Mouse (Mus musculus) lung, embryonic 14.5 days (tissue): ENCODE measurements around the gene Ntn3. TPM values are rescaled to one million over a fixed set of nuclear protein-coding genes. Genes with fewer than 3 reads are reported as not detected.

Source experiments
- ATAC-seq: fragments of 200-750 bp; cut with Nextera tagmentation; 2 replicates; pipeline ENCODE4 v1.8.0; 2017; ENCODE audit warnings: mild to moderate bottlenecking, moderate TSS enrichment, moderate library complexity; ENCODE audit not compliant: insufficient read depth
- DNase-seq: peaks from one replicate; pipeline ENCODE4 v3.0.0-alpha.2; 2015
- H3K27ac ChIP-seq: fragments of 300-500 bp; sonication (generic); 2 replicates; pipeline ENCODE4 v1.5.1; 2014; ENCODE audit warnings: low read depth, mild to moderate bottlenecking, moderate library complexity
- H3K27me3 ChIP-seq: fragments of 300-500 bp; sonication (generic); 2 replicates; pipeline ENCODE4 v1.6.1; 2014; ENCODE audit warnings: low read length, control low read depth; ENCODE audit not compliant: insufficient read depth
- H3K36me3 ChIP-seq: fragments of 300-500 bp; sonication (generic); 2 replicates; pipeline ENCODE4 v1.6.1; 2014; ENCODE audit warnings: control low read depth; ENCODE audit not compliant: insufficient read depth
- H3K4me1 ChIP-seq: fragments of 300-500 bp; sonication (generic); 2 replicates; pipeline ENCODE4 v1.6.1; 2014; ENCODE audit warnings: antibody characterized with exemption, control low read depth; ENCODE audit not compliant: insufficient read depth
- H3K4me2 ChIP-seq: fragments of 300-500 bp; sonication (generic); 2 replicates; pipeline ENCODE4 v1.6.1; 2014; ENCODE audit warnings: mild to moderate bottlenecking
- H3K4me3 ChIP-seq: fragments of 300-500 bp; sonication (generic); 2 replicates; pipeline ENCODE4 v1.5.1; 2014; ENCODE audit warnings: low read depth, low read length
- H3K9ac ChIP-seq: fragments of 300-500 bp; sonication (generic); 2 replicates; pipeline ENCODE4 v1.6.1; 2014
- H3K9me3 ChIP-seq: fragments of 300-500 bp; sonication (generic); 2 replicates; pipeline ENCODE4 v1.6.1; 2016; ENCODE audit warnings: low read depth, low read length, control low read depth
- CTCF ChIP-seq: IDR thresholded peaks from 2 replicates; pipeline ENCODE4 v1.5.1; 2016; ENCODE audit warnings: antibody characterized with exemption, low read depth
- WGBS: fragments of 180-500 bp; shearing (Covaris S2); extraction: QIAGEN DNeasy Blood & Tissue Kit; methylation state at CpG from one replicate; pipeline ENCODE4 v1.1.7; 2014; 5-methylcytosine and 5-hydroxymethylcytosine counted together
- polyA plus RNA-seq: library from polyadenylated mRNA; unstranded; fragments of >200 nt; fragmentation: Nextera tagmentation; extraction: Ambion mirVana; gene quantifications from 2 replicates; pipeline ENCODE4 v1.2.1, GENCODE M21; 2014

Gene Ntn3
- polyA plus RNA-seq, 1 experiment from 2014 or later: 10.3 TPM

- Histone ChIP-seq H3K4me2 (peak overlapping the region; percentile 81), H3K36me3 (peaks cover 28% of the 10 kb centered on the region), H3K9ac (peak overlapping the region; percentile 84), H3K9me3 (no peaks in the 10 kb centered on the region), H3K27ac (peak overlapping the region; percentile 96), H3K4me3 (peak overlapping the region; percentile 85), H3K4me1 (peaks cover 9% of the 10 kb centered on the region; the same call in 1 of the 2 replicates), H3K27me3 (no peaks in the 10 kb centered on the region)
- 1% methylated on average over 41 of the region's 41 CpGs for WGBS
- peak; percentile 55 for ATAC-seq
- DNase-seq: peak; percentile 74
- no peak for TF ChIP-seq CTCF
Observed at GRCm38 (mm10) chr17:24168590-24169277, 40.6 kb downstream of the Ntn3 start.

GRCm38 (mm10) chr17:24167891-24168505 lies 41.3 kb downstream of the Ntn3 start:
- Histone ChIP-seq H3K4me1 (peaks cover 9% of the 10 kb centered on the region; the same call in 1 of the 2 replicates), H3K9me3 (no peaks in the 10 kb centered on the region), H3K36me3 (peaks cover 28% of the 10 kb centered on the region), H3K27ac (peak overlapping the region; percentile 96; the same call in 1 of the 2 replicates), H3K27me3 (no peaks in the 10 kb centered on the region), H3K9ac (peak overlapping the region; percentile 84), H3K4me3 (peak overlapping the region; percentile 85), H3K4me2 (peak overlapping the region; percentile 81)
- TF ChIP-seq CTCF: no peak
- WGBS: 50% methylated on average over 7 of the region's 7 CpGs
- DNase-seq (no peak), ATAC-seq (no peak)

- no peak for TF ChIP-seq CTCF
- no peaks in the 10 kb centered on the region for H3K27me3 ChIP-seq
- 84% methylated on average over 6 of the region's 6 CpGs for WGBS
- peaks cover 28% of the 10 kb centered on the region for H3K36me3 ChIP-seq
- H3K4me1 ChIP-seq: peaks cover 9% of the 10 kb centered on the region; the same call in 1 of the 2 replicates
- H3K4me2 ChIP-seq: 0 out of 2 replicates have a peak overlapping the region, but pooled peaks have one; percentile 81
- no peaks in the 10 kb centered on the region for H3K9me3 ChIP-seq
- no peak for DNase-seq
- no peak overlapping the region for H3K27ac ChIP-seq
- H3K4me3 ChIP-seq: no peak overlapping the region
- H3K9ac ChIP-seq: no peak overlapping the region
- no peak for ATAC-seq
Observed at GRCm38 (mm10) chr17:24167120-24167519, 42.2 kb downstream of the Ntn3 start.

- peak; percentile 21; the same call in 1 of the 2 replicates for TF ChIP-seq CTCF
- Histone ChIP-seq H3K36me3 (peaks cover 28% of the 10 kb centered on the region), H3K9me3 (no peaks in the 10 kb centered on the region), H3K27me3 (no peaks in the 10 kb centered on the region), H3K27ac (no peak overlapping the region; the same call in 1 of the 2 replicates), H3K9ac (no peak overlapping the region), H3K4me1 (peaks cover 9% of the 10 kb centered on the region; the same call in 1 of the 2 replicates), H3K4me2 (no peak overlapping the region), H3K4me3 (no peak overlapping the region)
- WGBS: 85% methylated on average over 11 of the region's 11 CpGs
- ATAC-seq (no peak), DNase-seq (no peak)
Observed at GRCm38 (mm10) chr17:24164566-24165259, 44.6 kb downstream of the Ntn3 start.

- H3K36me3 ChIP-seq: peaks cover 28% of the 10 kb centered on the region
- H3K9me3 ChIP-seq: no peaks in the 10 kb centered on the region
- DNase-seq (peak; percentile 98), ATAC-seq (peak; percentile 93)
- peaks cover 9% of the 10 kb centered on the region; the same call in 1 of the 2 replicates for H3K4me1 ChIP-seq
- H3K4me2 ChIP-seq: peak within 1 kb of the TSS; percentile 96
- peak within 1 kb of the TSS; percentile 72; the same call in 1 of the 2 replicates for H3K27ac ChIP-seq
- no peak for TF ChIP-seq CTCF
- H3K27me3 ChIP-seq: no peaks in the 10 kb centered on the region
- under 1% methylated on average over 47 of the region's 47 CpGs for WGBS
- peak within 1 kb of the TSS; percentile 74 for H3K9ac ChIP-seq
- H3K4me3 ChIP-seq: peak within 1 kb of the TSS; percentile 68
Observed at GRCm38 (mm10) chr17:24163176-24163962, 46.0 kb downstream of the Ntn3 start, which contains the start of gene Amdhd2. Amdhd2 (minus strand) TSS chr17:24163766.

- no peaks in the 10 kb centered on the region for H3K27me3 ChIP-seq
- H3K9ac ChIP-seq: peak overlapping the region; percentile 74
- no peak overlapping the region for H3K27ac ChIP-seq
- H3K9me3 ChIP-seq: no peaks in the 10 kb centered on the region
- peak overlapping the region; percentile 68 for H3K4me3 ChIP-seq
- DNase-seq (peak; percentile 36), ATAC-seq (peak; percentile 30)
- peaks cover 3% of the 10 kb centered on the region; the same call in 1 of the 2 replicates for H3K4me1 ChIP-seq
- 18% methylated on average over 17 of the region's 17 CpGs for whole genome bisulfite sequencing
- peaks cover 27% of the 10 kb centered on the region for H3K36me3 ChIP-seq
- TF ChIP-seq CTCF: no peak
- peak overlapping the region; percentile 96 for H3K4me2 ChIP-seq
Observed at GRCm38 (mm10) chr17:24162584-24163175, 46.7 kb downstream of the Ntn3 start.
